Mouse (Mus musculus): ENCODE measurements around the gene Klhl8.
"Not testable (repeated sequence)": the region's sequence is repeated elsewhere in the genome, so short reads cannot be mapped to it uniquely, and the experiment has no call there.

Klhl8 gene

GRCm38 (mm10) chr5:103910748-103911409 lies at the start of gene Klhl8:
Gene Klhl8, minus strand, starts transcription at chr5:103911259.
- DNase-seq (ENCODE audit: low read depth, low spot score) = peak; percentile 83

DNA sequence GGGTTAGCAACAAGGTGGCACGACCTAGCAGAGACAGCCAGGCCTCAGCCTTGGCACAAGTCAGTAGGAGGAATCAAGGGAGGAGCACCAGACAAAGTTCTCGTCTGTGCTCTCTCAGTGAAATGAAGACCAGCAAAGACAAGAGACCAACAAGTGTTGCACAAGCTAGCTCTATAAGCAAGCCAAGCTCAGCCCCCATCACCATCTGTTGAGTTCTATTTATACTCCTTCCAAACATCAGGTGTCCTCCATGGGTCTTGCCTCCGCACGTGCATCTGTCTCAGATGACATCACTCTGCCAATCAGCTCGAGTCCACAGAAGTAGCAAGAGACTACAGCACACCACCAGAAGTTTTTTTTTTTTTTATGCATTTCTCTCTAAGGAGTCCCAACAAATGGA lies 43.6 kb upstream of the Klhl8 start:
- DNase-seq (ENCODE audit: low read depth, low spot score) = no peak

GRCm38 (mm10) chr5:103953135-103954083 lies 42.4 kb upstream of the Klhl8 start:
- no peak for DNase-seq (ENCODE audit: low read depth, low spot score)

GRCm38 (mm10) chr5:103950138-103950537 lies 39.1 kb upstream of the Klhl8 start:
- DNase-seq (ENCODE audit: low read depth, low spot score) = not testable (repeated sequence)

- DNase-seq (ENCODE audit: low read depth, low spot score) = peak; percentile 51
These were observed 32.1 kb upstream of the Klhl8 start for GRCm38 (mm10) chr5:103943183-103943582.

DNA sequence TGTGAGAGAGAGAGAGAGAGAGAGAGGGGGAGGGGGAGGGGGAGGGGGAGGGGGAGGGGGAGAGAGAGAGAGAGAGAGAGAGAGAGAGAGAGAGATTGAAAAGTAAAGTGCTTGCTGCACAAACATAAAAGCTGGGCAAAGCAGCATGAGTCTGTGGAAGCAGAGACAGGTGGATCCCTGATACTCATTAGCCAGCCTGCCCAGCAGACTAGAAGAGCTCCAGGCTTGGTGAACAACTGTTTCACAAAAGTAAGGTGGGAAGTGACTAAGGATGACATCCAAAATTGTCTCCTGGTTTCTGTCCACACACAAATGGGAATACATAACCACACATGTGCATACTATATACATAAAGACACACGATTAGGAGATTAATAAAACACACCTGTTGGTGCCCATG lies 28.8 kb upstream of the Klhl8 start:
- no peak for DNase-seq (ENCODE audit: low read depth, low spot score)

DNA sequence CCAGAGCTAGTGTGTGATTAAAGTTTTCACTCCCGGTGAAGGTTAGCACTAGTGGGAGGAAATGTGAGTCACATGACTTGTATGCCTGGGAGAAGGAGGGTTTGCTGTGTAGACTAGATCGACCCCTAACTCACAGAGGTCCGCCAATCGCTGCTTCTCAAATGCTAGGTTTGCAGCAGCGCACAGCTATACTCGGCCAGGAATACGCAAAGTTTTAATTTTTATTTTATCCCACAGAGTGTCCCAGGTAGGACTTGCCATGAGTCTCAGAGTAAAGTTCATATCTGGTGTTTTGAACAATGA lies 28.2 kb upstream of the Klhl8 start:
- no peak for DNase-seq (ENCODE audit: low read depth, low spot score)

DNA sequence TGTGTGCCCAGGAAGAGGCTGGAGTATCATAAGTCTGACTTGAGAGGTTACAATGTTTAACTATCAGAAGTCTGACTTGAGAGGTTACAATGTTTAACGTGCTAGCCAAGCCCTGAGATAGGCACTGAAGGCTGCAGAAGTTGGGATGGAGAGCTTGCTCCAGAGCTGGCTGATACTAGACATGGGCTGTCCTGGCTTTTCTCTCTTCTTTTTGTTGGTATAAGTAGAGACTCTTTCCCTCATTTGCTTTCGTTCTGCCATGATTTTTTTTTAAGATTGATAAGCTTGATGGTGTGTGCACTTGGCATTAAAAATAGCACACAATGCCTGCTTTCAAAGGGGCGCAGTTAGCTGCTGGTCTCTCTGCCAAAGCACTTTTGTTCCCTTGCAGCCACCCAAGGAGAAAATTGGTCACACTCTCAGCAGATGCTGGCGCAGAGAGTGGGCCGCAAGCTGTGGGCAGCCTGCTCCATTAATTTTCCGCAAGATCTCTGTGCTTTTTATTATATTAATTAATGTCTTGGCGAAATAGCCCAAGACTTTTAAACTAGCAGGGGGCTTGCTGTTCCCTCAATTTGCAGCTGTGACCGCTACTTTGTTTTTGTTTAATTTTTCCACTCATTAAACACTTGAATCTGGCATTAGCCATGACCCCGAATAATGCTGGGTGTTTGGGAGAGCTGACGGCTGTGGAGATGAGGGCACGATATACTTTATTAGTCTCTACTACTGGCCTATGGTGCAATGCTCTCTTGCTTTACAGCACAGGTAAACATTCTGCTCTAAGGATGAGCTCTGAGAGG lies 27.7 kb upstream of the Klhl8 start:
- DNase-seq (ENCODE audit: low read depth, low spot score) = peak; percentile 77

GRCm38 (mm10) chr5:103936906-103937589 lies 26.0 kb upstream of the Klhl8 start:
- DNase-seq (ENCODE audit: low read depth, low spot score) = peak; percentile 53

GRCm38 (mm10) chr5:103931924-103932323 lies 20.9 kb upstream of the Klhl8 start:
- not testable (repeated sequence) for DNase-seq (ENCODE audit: low read depth, low spot score)

GRCm38 (mm10) chr5:103930511-103930910 lies 19.5 kb upstream of the Klhl8 start:
- DNase-seq (ENCODE audit: low read depth, low spot score) = no peak

DNA sequence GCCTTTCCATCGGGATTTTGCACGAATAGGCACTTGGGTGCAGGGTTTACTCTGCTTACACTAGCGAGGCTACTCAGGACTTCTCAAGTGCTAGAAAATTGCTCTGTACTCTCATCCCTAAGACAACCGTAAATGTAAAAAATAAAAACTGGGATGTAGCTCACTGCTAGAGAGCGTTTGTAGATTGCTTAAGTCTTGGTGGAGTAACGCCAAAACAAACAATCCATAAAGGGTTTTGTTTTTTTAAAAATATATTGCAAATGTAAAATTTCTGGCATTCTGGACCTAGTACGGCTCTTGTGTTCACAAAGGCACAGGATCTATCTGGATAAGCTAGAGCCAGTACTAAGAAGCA lies 17.1 kb upstream of the Klhl8 start:
- no peak for DNase-seq (ENCODE audit: low read depth, low spot score)

GRCm38 (mm10) chr5:103927429-103928195 lies 16.6 kb upstream of the Klhl8 start:
- DNase-seq (ENCODE audit: low read depth, low spot score) = peak; percentile 89

- DNase-seq (ENCODE audit: low read depth, low spot score) = peak; percentile 40
These were observed 15.3 kb upstream of the Klhl8 start for GRCm38 (mm10) chr5:103926398-103926797.

DNA sequence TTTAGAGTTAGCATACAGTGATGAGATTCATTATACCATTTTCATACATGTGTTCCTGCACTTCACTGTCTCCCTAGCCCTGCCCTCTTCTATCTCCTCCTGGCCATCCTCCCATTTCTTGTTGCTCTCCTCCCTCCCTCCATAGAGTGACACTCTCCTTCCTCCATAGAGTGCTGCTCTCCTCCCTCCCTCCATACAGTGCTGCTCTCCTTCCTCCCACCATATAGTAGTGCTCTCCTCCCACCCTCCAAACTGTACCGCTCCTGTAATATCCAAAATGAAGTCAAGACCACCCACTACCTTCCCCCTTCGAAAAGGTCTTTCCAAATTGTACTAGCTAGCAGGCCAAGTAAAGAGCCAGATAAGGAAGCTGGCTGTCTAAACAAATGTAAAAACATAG lies 12.7 kb upstream of the Klhl8 start:
- no peak for DNase-seq (ENCODE audit: low read depth, low spot score)

GRCm38 (mm10) chr5:103923101-103923500 lies 12.0 kb upstream of the Klhl8 start:
- DNase-seq (ENCODE audit: low read depth, low spot score) = no peak

DNA sequence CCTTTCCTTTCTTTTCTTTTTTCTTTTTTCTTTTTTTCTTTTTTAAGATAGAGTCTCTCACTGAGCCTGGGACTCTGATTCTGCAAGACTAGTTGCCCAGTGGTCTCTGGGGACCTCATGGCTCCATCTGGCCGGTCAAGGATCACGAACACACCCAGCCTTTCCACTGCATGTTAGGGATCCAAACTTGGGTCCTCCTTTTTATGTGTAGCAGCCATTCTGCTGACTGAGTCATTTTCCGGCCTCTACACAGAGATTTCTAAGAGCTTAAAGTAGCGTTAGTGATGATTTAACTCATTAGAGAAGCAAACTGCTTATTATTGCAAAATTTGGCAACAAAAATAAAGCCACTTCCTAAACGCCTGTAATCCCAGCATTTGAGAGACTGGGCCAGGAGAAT lies 11.4 kb upstream of the Klhl8 start:
- no peak for DNase-seq (ENCODE audit: low read depth, low spot score)

- DNase-seq (ENCODE audit: low read depth, low spot score) = no peak
These were observed 8.4 kb upstream of the Klhl8 start for GRCm38 (mm10) chr5:103919497-103919896.

DNA sequence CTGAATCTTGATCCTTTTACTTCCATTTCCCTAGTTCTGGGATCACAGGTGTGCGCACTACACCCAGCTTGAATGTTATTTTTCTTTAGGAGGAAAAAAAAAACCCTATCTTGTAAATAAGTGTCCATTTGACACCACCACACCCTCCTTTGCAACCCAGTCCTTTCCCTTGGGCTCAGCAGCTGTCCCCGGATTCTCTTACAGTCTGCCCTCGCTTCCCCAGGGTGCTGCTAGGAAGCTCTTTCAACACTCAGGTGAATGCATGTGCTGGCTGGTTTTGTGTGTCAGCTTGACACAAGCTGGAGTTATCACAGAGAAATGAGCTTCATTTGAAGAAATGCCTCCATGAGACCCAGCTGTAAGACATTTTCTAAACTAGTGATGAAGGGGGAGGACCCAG lies 7.2 kb upstream of the Klhl8 start:
- DNase-seq (ENCODE audit: low read depth, low spot score) = no peak

DNA sequence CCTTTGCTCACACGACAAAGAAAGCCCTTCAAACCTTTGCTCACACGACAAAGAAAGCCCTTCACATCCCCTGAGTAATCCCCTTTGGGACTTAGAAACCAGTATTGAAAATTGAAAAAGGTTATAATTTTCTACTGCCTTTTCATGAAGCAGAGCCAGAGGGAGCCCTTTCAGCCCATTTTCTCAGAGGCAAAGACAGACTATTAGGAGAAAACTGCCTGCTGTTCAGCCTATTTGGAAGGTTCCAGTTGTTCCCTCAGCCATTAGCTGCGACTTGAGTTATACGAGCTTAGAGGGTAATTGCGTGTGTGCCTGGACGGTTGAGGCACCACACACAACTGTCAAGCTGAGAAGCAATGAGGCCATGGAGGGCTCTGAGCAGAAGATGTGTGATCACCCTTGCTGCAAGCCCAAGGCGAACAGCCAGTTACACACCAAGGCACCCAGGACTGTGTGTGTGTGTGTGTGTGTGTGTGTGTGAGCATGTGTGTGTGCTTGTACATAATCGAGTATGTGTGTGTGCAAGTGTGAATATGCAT lies 6.4 kb upstream of the Klhl8 start:
- DNase-seq (ENCODE audit: low read depth, low spot score) = no peak

All from mesoderm, embryonic 11.5 days (tissue).